Mouse (Mus musculus) skeletal muscle tissue, adult 2 months (tissue): ENCODE measurements around the gene Slc30a7.
A peak's percentile ranks its signal among the peaks of the same experiment; 100 is the strongest.

ENCODE experiments used
- DNase-seq: peaks from one replicate; pipeline ENCODE4 v3.0.0-alpha.2; 2012; ENCODE audit warnings: low read depth, low spot score

Slc30a7 gene

GRCm38 (mm10) chr3:116006978-116007940 is at the start of gene Slc30a7, which contains the start of gene Extl2:
TSS of gene Slc30a7 (minus strand) at chr3:116007406.
TSS of gene Extl2 (plus strand) at chr3:116007462.
- DNase-seq = peak; percentile 72

- DNase-seq = no peak
Observed at GRCm38 (mm10) chr3:116047034-116047433, 39.8 kb upstream of the Slc30a7 start.

GRCm38 (mm10) chr3:116046000-116046399 is 38.8 kb upstream of the Slc30a7 start:
- no peak for DNase-seq

GRCm38 (mm10) chr3:116040776-116041175 is 33.6 kb upstream of the Slc30a7 start:
- DNase-seq = no peak

- no peak for DNase-seq
Observed at GRCm38 (mm10) chr3:116033871-116034222, 26.6 kb upstream of the Slc30a7 start.

- peak; percentile 25 for DNase-seq
Observed at GRCm38 (mm10) chr3:116033218-116033870, 26.1 kb upstream of the Slc30a7 start.

GRCm38 (mm10) chr3:116030152-116030788 is 23.1 kb upstream of the Slc30a7 start:
- DNase-seq = no peak

- no peak for DNase-seq
Observed at GRCm38 (mm10) chr3:116026996-116027395, 19.8 kb upstream of the Slc30a7 start.

- no peak for DNase-seq
Observed at GRCm38 (mm10) chr3:116025701-116026100, 18.5 kb upstream of the Slc30a7 start.

GRCm38 (mm10) chr3:116024669-116025068 is 17.5 kb upstream of the Slc30a7 start:
- no peak for DNase-seq

GRCm38 (mm10) chr3:116024236-116024635 is 17.0 kb upstream of the Slc30a7 start:
- DNase-seq = no peak

GRCm38 (mm10) chr3:116019136-116019535 is 11.9 kb upstream of the Slc30a7 start:
- no peak for DNase-seq

- no peak for DNase-seq
Observed at GRCm38 (mm10) chr3:116018606-116019005, 11.4 kb upstream of the Slc30a7 start.

- no peak for DNase-seq
Observed at GRCm38 (mm10) chr3:116016116-116016515, 8.9 kb upstream of the Slc30a7 start.

- no peak for DNase-seq
Observed at GRCm38 (mm10) chr3:116014901-116015300, 7.7 kb upstream of the Slc30a7 start.

GRCm38 (mm10) chr3:116009622-116010344 is 2.6 kb upstream of the Slc30a7 start:
- no peak for DNase-seq

GRCm38 (mm10) chr3:116007941-116008440 is 785 bp upstream of the Slc30a7 start:
- peak; percentile 60 for DNase-seq

- DNase-seq = peak; percentile 15
Observed at GRCm38 (mm10) chr3:116006284-116006977, 775 bp downstream of the Slc30a7 start.

GRCm38 (mm10) chr3:115996929-115997328 is 10.3 kb downstream of the Slc30a7 start:
- DNase-seq = no peak

GRCm38 (mm10) chr3:115993025-115993424 is 14.2 kb downstream of the Slc30a7 start:
- DNase-seq = no peak

- no peak for DNase-seq
Observed at GRCm38 (mm10) chr3:115992588-115992987, 14.6 kb downstream of the Slc30a7 start.
